Mouse (Mus musculus): ENCODE results near the gene Zfhx2.
A peak's percentile ranks its signal among the peaks of the same experiment; 100 is the strongest.

Gene Zfhx2

GRCm38 (mm10) chr14:55032695-55033225 is 59.4 kb downstream of the Zfhx2 start:
- DNase-seq = no peak

GRCm38 (mm10) chr14:55029034-55029698 is 63.0 kb downstream of the Zfhx2 start:
- DNase-seq = peak; percentile 65 to 68

GRCm38 (mm10) chr14:55028333-55028835 is 63.7 kb downstream of the Zfhx2 start:
- DNase-seq = no peak

GRCm38 (mm10) chr14:55027653-55028052 is 64.5 kb downstream of the Zfhx2 start:
- peak; percentile 63 to 65 for DNase-seq

GRCm38 (mm10) chr14:55027251-55027650 is 64.9 kb downstream of the Zfhx2 start:
- no peak for DNase-seq

GRCm38 (mm10) chr14:55025527-55025926 is 66.6 kb downstream of the Zfhx2 start:
- DNase-seq = no peak

- DNase-seq = peak; percentile 81 to 82
Observed at GRCm38 (mm10) chr14:55024236-55024635, 67.9 kb downstream of the Zfhx2 start.

GRCm38 (mm10) chr14:55023011-55023410 is 69.1 kb downstream of the Zfhx2 start:
- no peak for DNase-seq

GRCm38 (mm10) chr14:55020394-55020793 is 71.7 kb downstream of the Zfhx2 start:
- no peak for DNase-seq

- no peak for DNase-seq
Observed at GRCm38 (mm10) chr14:55016876-55017275, 75.2 kb downstream of the Zfhx2 start.

- no peak for DNase-seq
Observed at GRCm38 (mm10) chr14:55015767-55016111, 76.4 kb downstream of the Zfhx2 start.

- DNase-seq = peak; percentile 98 to 99
Observed at GRCm38 (mm10) chr14:55014991-55015766, 76.9 kb downstream of the Zfhx2 start, which contains the start of gene Ngdn. Gene Ngdn, plus strand, starts transcription at chr14:55015454.

- no peak for DNase-seq
Observed at GRCm38 (mm10) chr14:55014591-55014990, 77.5 kb downstream of the Zfhx2 start.

GRCm38 (mm10) chr14:55011116-55011515 is 81.0 kb downstream of the Zfhx2 start:
- no peak for DNase-seq
